ENCODE assay signal across 12 mouse cellular contexts in genomic region chr11:75945805-75946450, GRCm38 (mm10). TPM values are rescaled to one million over a fixed set of nuclear protein-coding genes. Genes with fewer than 3 reads are reported as not detected.
DNase-seq lines count a peak whose midpoint lies in the region; ATAC-seq and TF ChIP-seq lines count a peak whose summit lies in the region.
"Had no signal": no experiment of that assay in that cellular context is flagged by ENCODE, and none has a peak within 500 bp of the region (broad histone marks: within the 10 kb centered on the region; RNA-seq: fewer than 3 reads in every experiment).

No protein-coding gene starts in this region.

- WGBS in embryonic facial prominence, embryonic 13.5 days: 13% methylated on average over 9 of the region's 9 CpGs
- WGBS in hindbrain, embryonic 13.5 days: 5% methylated on average over 9 of the region's 9 CpGs
- WGBS in midbrain, embryonic 12.5 days: 10% methylated on average over 9 of the region's 9 CpGs

- no peaks in the 10 kb centered on the region for H3K9me3 ChIP-seq in embryonic facial prominence, embryonic 13.5 days
- no peaks in the 10 kb centered on the region for H3K9me3 ChIP-seq in hindbrain, embryonic 13.5 days
- peaks cover 3% of the 10 kb centered on the region; the same call in 1 of the 2 replicates for H3K9me3 ChIP-seq in midbrain, embryonic 12.5 days
- H3K9me3 ChIP-seq: stomach, embryonic 15.5 days had no signal

- no peak overlapping the region for H3K4me2 ChIP-seq in embryonic facial prominence, embryonic 13.5 days
- no peak overlapping the region for H3K4me2 ChIP-seq in hindbrain, embryonic 13.5 days
- no peak overlapping the region for H3K4me2 ChIP-seq in midbrain, embryonic 12.5 days (replicated peaks)
- H3K4me2 ChIP-seq: liver, embryonic 11.5 days; stomach, embryonic 15.5 days had no signal

- ATAC-seq in embryonic facial prominence, embryonic 13.5 days (ENCODE audit: insufficient number of reproducible peaks, insufficient read depth, low FRiP score, low TSS enrichment, low read depth): no peak
- peak; percentile 74; the same call in 1 of the 2 replicates for ATAC-seq in hindbrain, embryonic 13.5 days (ENCODE audit: low FRiP score)
- ATAC-seq in midbrain, embryonic 12.5 days (ENCODE audit: low FRiP score, low read depth): no peak

- H3K4me1 ChIP-seq in embryonic facial prominence, embryonic 13.5 days: peaks cover 19% of the 10 kb centered on the region
- peaks cover 26% of the 10 kb centered on the region for H3K4me1 ChIP-seq in hindbrain, embryonic 13.5 days (replicated peaks)
- peaks cover 17% of the 10 kb centered on the region for H3K4me1 ChIP-seq in midbrain, embryonic 12.5 days
- H3K4me1 ChIP-seq: stomach, embryonic 15.5 days had no signal

- H3K36me3 ChIP-seq in embryonic facial prominence, embryonic 13.5 days: no peaks in the 10 kb centered on the region
- H3K36me3 ChIP-seq in hindbrain, embryonic 13.5 days: no peaks in the 10 kb centered on the region
- no peaks in the 10 kb centered on the region for H3K36me3 ChIP-seq in midbrain, embryonic 12.5 days
- H3K36me3 ChIP-seq: stomach, embryonic 15.5 days had no signal

- no peak for TF ChIP-seq CTCF in layer of hippocampus, adult 2 months (conservative IDR thresholded peaks at IDR 0.05)

- no peak overlapping the region for H3K4me3 ChIP-seq in layer of hippocampus, adult 2 months
- no peak overlapping the region for H3K4me3 ChIP-seq in embryonic facial prominence, embryonic 13.5 days
- H3K4me3 ChIP-seq in hindbrain, embryonic 13.5 days: no peak overlapping the region
- H3K4me3 ChIP-seq in midbrain, embryonic 12.5 days: no peak overlapping the region
- H3K4me3 ChIP-seq: stomach, embryonic 15.5 days had no signal

- H3K27me3 ChIP-seq in embryonic facial prominence, embryonic 13.5 days: no peaks in the 10 kb centered on the region
- no peaks in the 10 kb centered on the region for H3K27me3 ChIP-seq in hindbrain, embryonic 13.5 days
- no peaks in the 10 kb centered on the region for H3K27me3 ChIP-seq in midbrain, embryonic 12.5 days
- H3K27me3 ChIP-seq: stomach, embryonic 15.5 days had no signal

- H3K27ac ChIP-seq in layer of hippocampus, adult 2 months: 0 out of 2 replicates have a peak overlapping the region, but pooled peaks have one; percentile 23
- peak overlapping the region; percentile 16; the same call in 1 of the 2 replicates for H3K27ac ChIP-seq in embryonic facial prominence, embryonic 13.5 days
- H3K27ac ChIP-seq in hindbrain, embryonic 13.5 days: peak overlapping the region; percentile 72
- peak overlapping the region; percentile 71 for H3K27ac ChIP-seq in midbrain, embryonic 12.5 days (replicated peaks)
- H3K27ac ChIP-seq: stomach, embryonic 15.5 days had no signal

- H3K9ac ChIP-seq in embryonic facial prominence, embryonic 13.5 days: no peak overlapping the region; the same call in 1 of the 2 replicates
- peak overlapping the region; percentile 54 for H3K9ac ChIP-seq in hindbrain, embryonic 13.5 days
- H3K9ac ChIP-seq in midbrain, embryonic 12.5 days (replicated peaks): 0 out of 2 replicates have a peak overlapping the region, but pooled peaks have one; percentile 24
- H3K9ac ChIP-seq: stomach, embryonic 15.5 days had no signal

- no peak for DNase-seq in layer of hippocampus, adult 2 months (ENCODE audit: low spot score in 2 of 2)
- DNase-seq in layer of hippocampus, adult 9-10 months (ENCODE audit: low spot score): no peak
- no peak for DNase-seq in cerebellum, adult 18-20 months
- DNase-seq in right cerebral cortex, adult 2 months (ENCODE audit: low spot score in 2 of 2): no peak
- DNase-seq: kidney, adult 9 months; right cerebral cortex, postnatal 25 days had no signal

RNA-seq across cellular contexts. Expression of gene Rph3al, which starts 7.7 kb away (rescaled TPM):
- total RNA-seq in layer of hippocampus, adult 2 months (2021): 1 to 10 TPM; 4.8 to 6.3 TPM
- polyA plus RNA-seq in embryonic facial prominence, embryonic 13.5 days (2015; fragmentation: Nextera tagmentation; extraction: Ambion mirVana): 2.6 and 3.2 TPM in 2 replicates
- polyA plus RNA-seq in hindbrain, embryonic 13.5 days (2015; fragmentation: Nextera tagmentation; extraction: Ambion mirVana): 2.2 and 2.5 TPM in 2 replicates
- polyA plus RNA-seq in midbrain, embryonic 12.5 days (2016; fragmentation: Nextera tagmentation; extraction: Ambion mirVana): 0.84 and 0.93 TPM in 2 replicates

RNA-seq across cellular contexts. Expression of gene 1700016K19Rik, which starts 53.8 kb away (rescaled TPM):
- 1 to 10 TPM; 1.5 to 2.1 TPM for total RNA-seq in layer of hippocampus, adult 2 months (2021)
- polyA plus RNA-seq in embryonic facial prominence, embryonic 13.5 days (2015; fragmentation: Nextera tagmentation; extraction: Ambion mirVana): 0.76 and 0.88 TPM in 2 replicates
- 1.7 and 5.5 TPM in 2 replicates for polyA plus RNA-seq in hindbrain, embryonic 13.5 days (2015; fragmentation: Nextera tagmentation; extraction: Ambion mirVana)
- polyA plus RNA-seq in midbrain, embryonic 12.5 days (2016; fragmentation: Nextera tagmentation; extraction: Ambion mirVana): 0.40 and 1.1 TPM in 2 replicates
- total RNA-seq: gastrocnemius, postnatal 4 days had no signal
- polyA plus RNA-seq: liver, embryonic 11.5 days had no signal

Comparison
In these comparisons a context has a peak if more than half of its experiments do, and no peak if none do; other contexts are left out.
1. H3K27ac ChIP-seq: peak in every context shown above with its lines; median percentile 72 in hindbrain, embryonic 13.5 days; 71 in midbrain, embryonic 12.5 days; 23 in layer of hippocampus, adult 2 months; 16 in embryonic facial prominence, embryonic 13.5 days.